Mouse (Mus musculus): Measurements from ENCODE around the gene Ube2h.

Ube2h gene

DNA sequence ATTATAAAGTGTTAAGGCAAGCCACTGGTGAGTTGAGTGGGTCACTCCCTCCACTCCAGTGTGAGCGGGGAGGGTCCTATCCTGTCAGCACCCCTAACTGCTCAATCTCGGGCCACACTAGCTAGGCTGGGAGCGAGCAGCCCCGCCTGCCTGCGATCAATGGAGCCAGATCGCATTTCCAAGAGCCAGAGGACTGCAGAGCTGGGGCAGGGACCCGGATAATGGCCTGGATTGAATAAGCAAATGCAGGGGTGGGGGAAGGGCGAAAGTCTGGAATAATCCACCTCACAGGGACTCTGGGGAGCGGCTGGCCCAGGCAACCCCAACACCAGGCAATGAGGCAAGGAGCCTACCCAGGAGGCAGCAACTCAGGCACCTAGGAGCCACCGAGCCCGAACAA, 137.1 kb downstream of the Ube2h start:
- peak; percentile 73 for DNase-seq (ENCODE audit: low spot score)

GRCm38 (mm10) chr6:30166349-30166748, 138.0 kb downstream of the Ube2h start:
- peak; percentile 37 for DNase-seq (ENCODE audit: low spot score)

DNA sequence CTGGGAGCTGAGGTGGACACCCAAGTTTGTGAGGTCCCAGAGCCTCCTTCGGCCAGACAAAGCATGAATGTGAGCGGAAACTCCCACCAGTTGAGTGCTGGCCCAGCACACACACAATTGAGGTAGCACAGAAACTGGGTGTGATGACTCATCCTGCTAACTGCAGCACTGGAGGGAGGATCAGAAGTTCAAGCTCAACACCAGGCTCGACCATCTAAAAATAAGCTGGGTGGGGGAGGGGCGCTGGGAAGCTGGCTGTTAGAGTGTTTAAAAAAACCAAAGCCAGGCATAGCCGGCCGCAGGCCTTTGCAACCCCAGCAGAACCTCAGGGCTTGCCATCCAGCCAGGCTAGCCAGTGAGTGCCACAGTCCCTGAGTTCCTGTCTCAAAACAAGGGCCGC, 142.2 kb downstream of the Ube2h start:
- DNase-seq (ENCODE audit: low spot score): no peak

DNA sequence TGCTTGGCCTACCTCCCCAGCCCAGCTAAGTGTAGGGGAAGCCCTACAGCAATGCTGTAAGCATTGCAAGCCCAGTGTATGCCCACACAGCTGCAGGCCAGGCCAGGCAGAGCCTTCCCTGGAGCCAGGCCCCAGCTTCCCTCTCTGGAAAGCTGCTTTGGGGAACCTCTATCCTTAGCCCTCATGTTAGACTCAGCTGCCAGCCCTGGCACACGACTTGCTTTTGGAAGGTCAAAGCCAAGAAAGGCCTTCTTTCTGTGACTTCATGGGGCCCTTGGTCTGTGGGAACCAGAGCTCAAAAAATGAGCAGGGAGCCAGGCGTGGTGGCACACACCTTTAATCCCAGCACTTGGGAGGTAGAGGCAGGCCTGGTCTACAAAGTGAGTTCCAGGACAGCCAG, 142.7 kb downstream of the Ube2h start:
- DNase-seq (ENCODE audit: low spot score): no peak
